Mouse (Mus musculus) brain, embryonic 18.5 days (tissue): Measurements from ENCODE around the gene Slc7a8.
"Not testable (repeated sequence)": the region's sequence is repeated elsewhere in the genome, so short reads cannot be mapped to it uniquely, and the experiment has no call there.

Source experiments
- DNase-seq: peaks from one replicate; pipeline ENCODE4 v3.0.0-alpha.2; 2012; ENCODE audit warnings: low read depth, low spot score

Gene Slc7a8

GRCm38 (mm10) chr14:54780836-54781609 lies 723 bp downstream of the Slc7a8 start:
- no peak for DNase-seq

DNA sequence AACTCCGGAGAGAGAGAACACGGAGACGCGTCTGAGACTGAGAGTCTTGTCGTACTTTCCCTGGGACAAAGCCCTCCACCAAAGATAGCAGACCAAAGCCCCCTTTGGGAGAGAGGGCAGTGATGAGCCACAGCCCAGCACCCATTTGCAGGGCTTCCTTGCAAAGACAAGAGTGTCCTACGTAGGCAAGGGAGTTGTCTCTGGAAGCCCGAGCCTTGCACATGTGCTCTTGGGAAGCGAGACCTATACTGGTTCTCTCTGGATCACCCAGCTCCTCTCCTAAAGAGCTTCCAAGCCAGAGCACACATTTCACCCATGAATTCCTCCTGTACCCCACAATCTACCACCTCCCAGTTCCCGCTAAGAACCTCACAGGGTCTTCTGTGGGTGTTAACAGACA lies 1.7 kb downstream of the Slc7a8 start:
- no peak for DNase-seq

DNA sequence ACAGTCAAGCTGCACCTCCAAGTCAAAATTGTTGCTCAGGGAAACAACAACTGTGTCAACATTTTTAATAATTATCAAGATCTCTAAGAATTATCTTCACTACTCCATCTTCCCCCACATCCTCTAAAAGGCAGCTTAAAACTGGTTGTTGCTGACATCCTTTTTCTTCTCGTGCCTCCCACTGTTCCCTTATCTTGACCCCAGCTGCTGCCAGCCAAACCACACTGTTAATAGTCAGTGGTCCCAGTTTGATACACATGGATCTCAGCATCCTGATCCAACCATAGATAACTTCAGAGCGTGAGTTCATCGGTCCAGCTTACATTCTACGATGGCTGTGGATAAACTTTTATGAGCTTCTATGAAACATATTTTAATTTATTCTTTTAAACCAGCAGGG lies 3.9 kb downstream of the Slc7a8 start:
- no peak for DNase-seq

GRCm38 (mm10) chr14:54776768-54777167 lies 5.0 kb downstream of the Slc7a8 start:
- DNase-seq = no peak

DNA sequence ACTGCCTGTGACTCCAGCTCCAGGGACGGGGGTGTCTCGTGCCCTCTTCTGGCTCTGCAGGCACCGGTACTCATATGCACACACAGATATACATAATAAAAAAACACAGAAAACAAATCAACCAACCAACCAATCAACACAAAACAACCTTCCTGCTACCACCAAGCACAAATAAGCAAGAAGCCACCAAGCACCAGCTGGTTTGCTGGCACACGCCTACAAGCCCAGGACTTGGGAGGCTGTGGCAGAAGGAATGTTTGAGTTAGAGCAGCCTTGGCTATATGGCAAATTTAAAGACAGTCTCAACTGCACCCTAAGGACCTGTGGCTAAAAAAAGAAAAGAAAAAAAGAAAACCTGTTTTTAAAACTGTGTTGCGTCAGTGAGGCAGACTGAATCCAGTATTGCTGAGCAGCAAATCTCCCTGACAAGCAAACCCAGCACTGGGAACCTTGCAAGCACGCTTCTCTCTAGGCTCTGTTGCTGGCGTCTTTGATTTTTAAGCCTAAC lies 6.2 kb downstream of the Slc7a8 start:
- DNase-seq = no peak

DNA sequence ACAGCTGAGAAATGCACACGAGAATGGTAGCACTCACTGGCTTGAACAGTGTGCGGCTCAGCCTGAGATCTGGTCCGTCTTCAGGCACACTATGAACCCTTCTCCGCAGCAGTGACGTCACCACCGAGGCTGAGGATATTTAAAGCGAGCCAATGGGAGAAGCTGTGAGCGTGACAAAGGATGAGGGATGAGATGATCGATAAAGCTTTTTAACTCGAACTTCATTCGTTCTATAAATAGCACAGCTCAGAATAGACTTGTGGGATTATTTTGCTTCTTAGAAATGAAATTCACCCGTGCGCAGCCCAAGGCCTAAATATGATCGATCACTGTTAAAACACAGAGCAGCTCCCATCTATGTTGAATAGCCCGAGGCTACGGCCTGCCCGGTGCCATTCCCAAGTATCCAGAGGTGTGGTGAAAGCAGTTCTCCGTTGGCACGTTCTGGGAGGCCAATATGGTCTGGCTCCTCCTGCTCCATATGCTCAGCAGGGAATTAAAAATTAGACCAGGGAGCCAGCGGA lies 9.4 kb downstream of the Slc7a8 start:
- DNase-seq = no peak

GRCm38 (mm10) chr14:54770373-54770772 lies 11.4 kb downstream of the Slc7a8 start:
- DNase-seq = no peak

- no peak for DNase-seq
Measured at GRCm38 (mm10) chr14:54769068-54769425, 12.7 kb downstream of the Slc7a8 start.

DNA sequence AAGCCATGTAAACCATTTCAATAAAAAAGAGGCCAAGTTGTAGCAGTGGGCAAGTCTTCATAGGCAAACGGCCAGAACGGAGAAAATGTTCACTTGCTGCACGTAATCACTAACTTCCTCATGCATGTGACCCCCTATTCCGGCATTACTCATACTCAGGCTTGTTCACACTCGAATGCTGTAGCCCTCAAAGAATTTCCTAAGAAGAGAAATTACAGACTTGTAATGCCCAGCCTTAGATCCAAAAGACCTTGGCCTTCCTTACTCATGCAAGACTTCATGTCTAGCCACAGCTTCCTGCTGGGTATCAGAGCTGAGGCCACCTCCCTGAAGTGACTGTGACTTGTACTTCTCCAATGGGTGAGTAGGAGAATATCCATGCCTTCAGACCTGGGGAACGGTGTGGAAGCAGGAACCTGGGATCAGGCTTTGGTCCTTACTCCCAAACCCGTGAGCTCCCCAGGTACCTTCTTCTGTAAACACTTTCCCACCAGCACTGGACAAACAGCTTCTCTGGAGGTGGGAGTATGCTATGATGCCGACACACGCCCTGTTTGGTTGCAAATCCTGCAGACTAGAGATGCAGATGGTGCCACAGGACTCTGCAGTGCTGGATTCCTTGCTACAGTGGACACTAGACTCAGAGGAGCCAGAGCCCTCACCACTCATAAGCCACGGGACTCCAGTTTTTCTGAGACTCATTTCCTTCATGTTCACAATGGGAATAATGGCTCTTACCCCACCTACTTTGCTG lies 13.3 kb downstream of the Slc7a8 start:
- no peak for DNase-seq

DNA sequence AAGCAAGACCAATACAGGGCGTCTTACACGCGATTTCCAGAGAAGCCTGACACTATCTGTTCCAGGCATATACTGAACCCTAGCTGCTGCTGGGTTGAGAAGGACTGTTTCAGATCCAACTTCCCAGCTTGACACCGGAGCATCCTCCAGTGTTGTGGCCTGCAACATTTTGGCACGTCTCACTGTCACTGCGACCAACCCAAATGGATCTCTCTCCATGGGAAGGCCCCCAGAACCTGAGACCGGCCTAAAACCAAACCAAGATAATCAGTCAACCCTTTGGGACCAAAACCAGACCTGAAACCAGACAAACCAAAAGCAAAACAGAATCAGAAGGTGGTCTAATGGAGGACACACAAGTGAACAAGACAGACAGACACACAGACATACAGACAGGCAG lies 14.8 kb downstream of the Slc7a8 start:
- not testable (repeated sequence) for DNase-seq

DNA sequence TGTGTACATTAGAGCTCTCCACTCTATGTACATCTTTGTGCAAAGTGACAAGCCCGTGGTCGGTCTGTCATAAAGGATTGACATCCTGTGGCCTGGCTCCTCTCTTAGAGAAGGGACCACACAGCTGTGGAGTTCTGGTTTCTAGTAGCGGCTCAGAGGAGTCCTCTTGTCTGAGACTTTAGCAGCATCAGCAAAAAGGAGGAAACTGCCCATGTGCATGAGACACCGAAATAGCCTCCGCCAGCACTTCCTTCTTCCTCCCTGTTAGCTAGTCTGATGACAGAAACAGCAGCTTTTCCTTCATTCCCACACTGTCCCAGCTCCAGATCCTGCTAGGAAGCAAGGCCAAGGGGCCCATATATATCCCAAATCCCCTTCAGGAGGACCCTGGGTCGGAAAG lies 25.4 kb downstream of the Slc7a8 start:
- no peak for DNase-seq

DNA sequence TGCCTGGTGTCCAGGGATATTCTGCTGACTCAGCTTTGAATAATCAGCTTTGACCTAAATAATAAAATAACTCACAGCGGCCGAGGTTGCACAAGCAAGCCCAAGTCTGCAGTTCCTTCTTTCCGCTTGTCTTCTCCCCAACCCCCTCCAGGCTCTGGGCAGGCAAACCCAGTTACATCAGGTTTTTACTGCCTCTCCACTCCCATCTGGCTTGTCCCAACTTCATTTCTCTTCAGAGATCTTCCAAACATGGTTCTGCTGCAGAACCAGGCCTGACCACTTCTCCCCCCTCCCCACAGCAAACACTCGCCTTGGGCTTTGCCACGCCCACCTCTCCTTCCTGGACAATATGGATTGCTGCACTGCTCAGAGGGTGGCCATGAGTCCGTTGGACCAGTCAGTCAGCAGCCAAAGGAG lies 27.1 kb downstream of the Slc7a8 start:
- no peak for DNase-seq

GRCm38 (mm10) chr14:54753986-54754601 lies 27.7 kb downstream of the Slc7a8 start:
- no peak for DNase-seq

GRCm38 (mm10) chr14:54752938-54753337 lies 28.8 kb downstream of the Slc7a8 start:
- no peak for DNase-seq

DNA sequence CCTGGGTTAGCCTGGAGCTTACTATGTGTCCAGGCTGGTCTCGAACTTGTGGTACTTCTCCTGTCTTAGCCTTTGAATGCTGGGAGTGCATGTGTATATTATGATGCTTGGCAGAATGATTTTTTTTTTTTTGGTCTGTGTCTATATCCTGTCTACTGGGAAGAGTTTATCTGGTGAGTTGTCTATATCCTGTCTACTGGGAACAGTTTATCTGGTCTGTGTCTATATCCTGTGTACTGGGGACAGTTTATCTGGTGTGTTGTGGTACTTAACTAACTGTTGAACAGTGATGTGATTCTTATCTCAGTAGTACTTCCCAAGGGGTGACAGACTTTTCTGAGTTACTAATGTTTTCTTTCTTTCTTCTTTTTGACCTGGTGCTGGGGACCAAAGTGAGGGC lies 30.0 kb downstream of the Slc7a8 start:
- no peak for DNase-seq

DNA sequence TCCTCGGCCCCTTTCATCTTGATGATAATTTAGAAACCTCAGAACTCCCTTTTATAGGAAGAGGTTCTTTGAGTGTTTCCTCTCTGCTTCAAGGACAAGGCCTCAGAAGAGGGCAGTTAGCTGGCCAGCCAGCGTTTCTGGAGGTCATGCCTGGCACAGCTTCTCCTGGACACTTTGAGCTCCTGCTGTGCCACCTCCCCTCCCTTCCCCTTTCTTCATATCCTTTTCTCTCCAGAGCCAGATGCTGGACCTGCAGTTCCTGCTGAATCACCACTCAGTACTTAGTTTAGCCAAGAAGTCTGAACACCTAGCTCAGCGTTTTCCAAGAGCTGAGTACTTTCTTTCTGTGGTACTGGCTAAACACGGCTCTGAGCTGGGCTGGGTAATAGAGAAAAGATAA lies 32.5 kb downstream of the Slc7a8 start:
- no peak for DNase-seq

GRCm38 (mm10) chr14:54747942-54748917 lies 33.5 kb downstream of the Slc7a8 start:
- no peak for DNase-seq

- no peak for DNase-seq
Measured at GRCm38 (mm10) chr14:54746038-54746437, 35.7 kb downstream of the Slc7a8 start.

DNA sequence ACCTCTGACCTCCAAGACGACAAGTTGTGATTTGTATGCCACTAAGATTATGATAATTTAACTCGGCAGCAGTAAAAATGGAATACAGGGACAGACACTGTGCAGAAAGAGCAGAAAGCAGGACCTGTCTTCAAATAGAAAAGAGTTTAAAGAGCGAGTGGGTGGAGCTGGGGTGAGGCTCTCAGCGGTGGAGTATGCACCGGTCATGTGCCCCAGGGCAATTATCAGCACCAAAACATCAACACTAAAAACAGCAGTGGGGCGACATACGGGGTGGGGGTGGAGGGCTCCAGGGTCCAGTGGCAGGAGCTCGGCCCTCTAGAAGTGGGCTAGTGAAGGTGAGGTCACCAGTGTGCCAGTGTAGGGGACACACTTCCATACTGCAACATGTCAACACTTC lies 37.3 kb downstream of the Slc7a8 start:
- DNase-seq = no peak

DNA sequence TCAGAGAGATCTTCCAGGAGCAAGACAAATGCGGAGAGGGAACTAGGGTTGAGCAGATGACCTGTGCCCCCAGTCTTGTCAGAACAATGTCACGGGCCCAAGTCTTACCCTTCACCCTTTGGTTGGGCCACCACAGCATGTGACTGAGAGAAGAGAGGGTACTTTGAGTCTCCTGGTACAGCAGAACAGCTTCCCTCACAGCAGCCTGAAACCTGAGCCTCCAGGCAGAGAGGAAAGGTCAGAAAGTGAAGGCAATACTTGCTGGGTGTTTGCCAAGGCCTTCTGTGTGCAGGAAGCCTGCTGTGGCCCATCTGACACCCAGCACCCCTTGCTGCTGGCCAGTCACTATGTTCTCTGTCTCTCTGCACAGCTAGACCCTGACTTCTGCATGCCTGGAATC lies 39.4 kb downstream of the Slc7a8 start:
- DNase-seq = no peak

- DNase-seq = no peak
Measured at GRCm38 (mm10) chr14:54741721-54742120, 40.0 kb downstream of the Slc7a8 start.
